Mouse (Mus musculus): ENCODE data around the gene Gm10974. TPM values are rescaled to one million over a fixed set of nuclear protein-coding genes. Genes with fewer than 3 reads are reported as not detected.

Gene Gm10974
- total RNA-seq, 1 experiment from 2014 or later, result not detected

GRCm38 (mm10) chr7:66354911-66355310, 10.8 kb upstream of the Gm10974 start:
- ATAC-seq (replicated peaks; ENCODE audit: insufficient number of reproducible peaks, low FRiP score, low TSS enrichment, poor library complexity, severe bottlenecking), result no peak

- ATAC-seq (replicated peaks; ENCODE audit: insufficient number of reproducible peaks, low FRiP score, low TSS enrichment, poor library complexity, severe bottlenecking), result peak; percentile 72
Measured at GRCm38 (mm10) chr7:66355791-66356522, 9.7 kb upstream of the Gm10974 start.

GRCm38 (mm10) chr7:66358461-66358860, 7.2 kb upstream of the Gm10974 start:
- no peak for ATAC-seq (replicated peaks; ENCODE audit: insufficient number of reproducible peaks, low FRiP score, low TSS enrichment, poor library complexity, severe bottlenecking)

- no peak for ATAC-seq (replicated peaks; ENCODE audit: insufficient number of reproducible peaks, low FRiP score, low TSS enrichment, poor library complexity, severe bottlenecking)
Measured at GRCm38 (mm10) chr7:66359044-66359443, 6.7 kb upstream of the Gm10974 start.

- ATAC-seq (replicated peaks; ENCODE audit: insufficient number of reproducible peaks, low FRiP score, low TSS enrichment, poor library complexity, severe bottlenecking), result no peak
Measured at GRCm38 (mm10) chr7:66364491-66364890, 1.2 kb upstream of the Gm10974 start.

GRCm38 (mm10) chr7:66365411-66365810, 294 bp upstream of the Gm10974 start:
- ATAC-seq (replicated peaks; ENCODE audit: insufficient number of reproducible peaks, low FRiP score, low TSS enrichment, poor library complexity, severe bottlenecking), result no peak

- ATAC-seq (replicated peaks; ENCODE audit: insufficient number of reproducible peaks, low FRiP score, low TSS enrichment, poor library complexity, severe bottlenecking), result 0 out of 2 replicates have a peak, but pooled peaks have one; percentile 31
Measured at GRCm38 (mm10) chr7:66369071-66369933, 3.6 kb downstream of the Gm10974 start.

GRCm38 (mm10) chr7:66369934-66370445, 4.3 kb downstream of the Gm10974 start:
- ATAC-seq (replicated peaks; ENCODE audit: insufficient number of reproducible peaks, low FRiP score, low TSS enrichment, poor library complexity, severe bottlenecking), result no peak

GRCm38 (mm10) chr7:66370970-66371369, 5.3 kb downstream of the Gm10974 start:
- ATAC-seq (replicated peaks; ENCODE audit: insufficient number of reproducible peaks, low FRiP score, low TSS enrichment, poor library complexity, severe bottlenecking), result no peak

GRCm38 (mm10) chr7:66373391-66373790, 7.7 kb downstream of the Gm10974 start:
- no peak for ATAC-seq (replicated peaks; ENCODE audit: insufficient number of reproducible peaks, low FRiP score, low TSS enrichment, poor library complexity, severe bottlenecking)

GRCm38 (mm10) chr7:66375736-66376135, 10.0 kb downstream of the Gm10974 start:
- no peak for ATAC-seq (replicated peaks; ENCODE audit: insufficient number of reproducible peaks, low FRiP score, low TSS enrichment, poor library complexity, severe bottlenecking)

- no peak for ATAC-seq (replicated peaks; ENCODE audit: insufficient number of reproducible peaks, low FRiP score, low TSS enrichment, poor library complexity, severe bottlenecking)
Measured at GRCm38 (mm10) chr7:66376560-66376959, 10.9 kb downstream of the Gm10974 start.

GRCm38 (mm10) chr7:66384213-66384612, 18.5 kb downstream of the Gm10974 start:
- ATAC-seq (replicated peaks; ENCODE audit: insufficient number of reproducible peaks, low FRiP score, low TSS enrichment, poor library complexity, severe bottlenecking), result 0 out of 2 replicates have a peak, but pooled peaks have one; percentile 23

- ATAC-seq (replicated peaks; ENCODE audit: insufficient number of reproducible peaks, low FRiP score, low TSS enrichment, poor library complexity, severe bottlenecking), result no peak
Measured at GRCm38 (mm10) chr7:66384891-66385290, 19.2 kb downstream of the Gm10974 start.

- no peak for ATAC-seq (replicated peaks; ENCODE audit: insufficient number of reproducible peaks, low FRiP score, low TSS enrichment, poor library complexity, severe bottlenecking)
Measured at GRCm38 (mm10) chr7:66385826-66386225, 20.1 kb downstream of the Gm10974 start.

GRCm38 (mm10) chr7:66386411-66386810, 20.7 kb downstream of the Gm10974 start:
- no peak for ATAC-seq (replicated peaks; ENCODE audit: insufficient number of reproducible peaks, low FRiP score, low TSS enrichment, poor library complexity, severe bottlenecking)

GRCm38 (mm10) chr7:66387419-66387812, 21.7 kb downstream of the Gm10974 start:
- no peak for ATAC-seq (replicated peaks; ENCODE audit: insufficient number of reproducible peaks, low FRiP score, low TSS enrichment, poor library complexity, severe bottlenecking)

- peak; percentile 45 for ATAC-seq (replicated peaks; ENCODE audit: insufficient number of reproducible peaks, low FRiP score, low TSS enrichment, poor library complexity, severe bottlenecking)
Measured at GRCm38 (mm10) chr7:66387813-66388521, 22.3 kb downstream of the Gm10974 start, which contains the start of gene Lrrk1. Gene Lrrk1 (minus strand): TSS chr7:66388350.
